Mouse (Mus musculus) cerebellum, adult 2 months (tissue): ENCODE measurements around the gene Zfp964.
"Not testable (repeated sequence)": the region's sequence is repeated elsewhere in the genome, so short reads cannot be mapped to it uniquely, and the experiment has no call there.

Source experiments
- CTCF ChIP-seq: fragments of 200-500 bp; IDR thresholded peaks from 2 replicates; pipeline ENCODE4 v1.5.1; 2011; ENCODE audit warnings: low read depth, mild to moderate bottlenecking, control low read depth, low read length, moderate library complexity, borderline replicate concordance; ENCODE audit not compliant: insufficient read depth
- POLR2A ChIP-seq: fragments of 200-500 bp; IDR thresholded peaks from 2 replicates; pipeline ENCODE4 v1.6.1; 2011; ENCODE audit warnings: low read length, control low read depth, borderline replicate concordance; ENCODE audit not compliant: insufficient read depth

DNA sequence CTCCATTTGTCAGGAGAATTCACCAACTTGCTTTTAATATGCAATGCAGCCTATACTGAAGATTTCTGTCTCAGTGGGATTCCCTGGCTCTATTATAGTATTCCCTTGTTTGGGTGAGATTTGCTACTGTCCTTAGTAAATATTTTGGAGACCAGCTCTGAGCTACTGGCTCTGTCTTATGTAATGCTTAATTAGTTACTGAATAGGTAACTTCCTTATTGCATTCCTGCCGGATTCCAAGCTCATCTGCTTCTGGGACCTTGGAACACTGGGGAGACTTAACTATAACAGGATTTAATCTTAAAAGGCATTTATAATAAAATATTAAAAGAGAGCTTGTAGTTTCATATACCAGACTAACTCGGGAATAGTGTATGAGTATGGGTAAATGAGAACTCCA is 10.8 kb downstream of the Zfp964 start:
- not testable (repeated sequence) for TF ChIP-seq POLR2A, CTCF
